Mouse (Mus musculus): Measurements from ENCODE around the gene Nup50. TPM values are rescaled to one million over a fixed set of nuclear protein-coding genes. Genes with fewer than 3 reads are reported as not detected.
A peak's percentile ranks its signal among the peaks of the same experiment; 100 is the strongest.

Nup50 gene
- total RNA-seq, 2 experiments from 2014 or later = 12.9 to 13.4 TPM

GRCm38 (mm10) chr15:84985516-84986160 is 62.4 kb downstream of the Nup50 start:
- DNase-seq = peak; percentile 39
- H3K4me3 ChIP-seq = peak overlapping the region; percentile 7; the same call in 1 of the 2 replicates
- H3K27ac ChIP-seq = no peak overlapping the region
- no peak for TF ChIP-seq CTCF (IDR thresholded peaks at IDR 0.05)
- intact Hi-C loops (cut with DNase I) = loop anchor here (5.0 to 10.0 kb wide), 2 partner anchors 63 to 791 kb away; partner anchors contain the start of genes Gm29666, Nup50 and Samm50

GRCm38 (mm10) chr15:84986171-84987019 is 63.2 kb downstream of the Nup50 start:
- Histone ChIP-seq H3K27ac (peak overlapping the region; percentile 95), H3K4me3 (peak overlapping the region; percentile 93)
- intact Hi-C loops (cut with DNase I) = loop anchor here (5.0 to 10.0 kb wide), 2 partner anchors 64 to 792 kb away; partner anchors contain the start of genes Gm29666, Nup50 and Samm50
- no peak for DNase-seq
- no peak for TF ChIP-seq CTCF (IDR thresholded peaks at IDR 0.05)

- peak overlapping the region; percentile 95 for H3K27ac ChIP-seq
- TF ChIP-seq CTCF (IDR thresholded peaks at IDR 0.05) = no peak
- peak overlapping the region; percentile 93 for H3K4me3 ChIP-seq
- intact Hi-C loops (cut with DNase I) = loop anchor here (5.0 to 10.0 kb wide), 2 partner anchors 65 to 792 kb away; partner anchors contain the start of genes Gm29666, Nup50 and Samm50
- no peak for DNase-seq
Measured at GRCm38 (mm10) chr15:84987020-84987815, 64.0 kb downstream of the Nup50 start.

GRCm38 (mm10) chr15:84987874-84988825 is 64.9 kb downstream of the Nup50 start, which contains the start of gene 5031439G07Rik:
Gene 5031439G07Rik, minus strand, starts transcription at chr15:84988551.
- intact Hi-C loops (cut with DNase I) = loop anchor here (5.0 to 10.0 kb wide), 2 partner anchors 66 to 793 kb away; partner anchors contain the start of genes Gm29666, Nup50 and Samm50
- Histone ChIP-seq H3K27ac (peak within 1 kb of the TSS; percentile 95), H3K4me3 (peak within 1 kb of the TSS; percentile 93)
- no peak for TF ChIP-seq CTCF (IDR thresholded peaks at IDR 0.05)
- peak; percentile 95 for DNase-seq

- no peak for TF ChIP-seq CTCF (IDR thresholded peaks at IDR 0.05)
- DNase-seq = no peak
- intact Hi-C loops (cut with DNase I) = loop anchor here (5.0 to 10.0 kb wide), 2 partner anchors 67 to 794 kb away; partner anchors contain the start of genes Gm29666, Nup50 and Samm50
- Histone ChIP-seq H3K4me3 (no peak overlapping the region), H3K27ac (peak overlapping the region; percentile 95; the same call in 1 of the 2 replicates)
Measured at GRCm38 (mm10) chr15:84989098-84989497, 65.9 kb downstream of the Nup50 start.

GRCm38 (mm10) chr15:84989771-84990170 is 66.6 kb downstream of the Nup50 start:
- intact Hi-C loops (cut with DNase I) = loop anchor here (5.0 to 10.0 kb wide), 3 partner anchors 67 to 795 kb away; partner anchors contain the start of genes Gm29666, Nup50, Phf21b and Samm50
- TF ChIP-seq CTCF (IDR thresholded peaks at IDR 0.05) = no peak
- Histone ChIP-seq H3K27ac (no peak overlapping the region), H3K4me3 (no peak overlapping the region)
- DNase-seq = no peak

Small RNA genes lying within 50 kb of the gene (microRNA-seq; reads per million reads assigned to microRNA genes)
- gene Mir1249 = 82.4 reads per million, percentile 41 among the genes with 10 or more reads in this experiment

Other genes with a start within 250 kb of the Nup50 start
- under 1 TPM in 1 of 2 experiments, not detected in 1; 0.25 TPM for gene Arhgap8, start 203.4 kb upstream of the Nup50 start, total RNA-seq (2021)
- gene Phf21b, start 67.4 kb upstream of the Nup50 start, total RNA-seq (2021) = under 1 TPM; 0.39 to 0.41 TPM
- gene Gm29666, start 3.4 kb upstream of the Nup50 start, total RNA-seq (2021) = under 1 TPM; 0.20 to 0.28 TPM
- 100 to 1,000 TPM in 1 of 2 experiments, 10 to 100 TPM in 1; 67.5 to 103 TPM for gene 5031439G07Rik, start 65.1 kb downstream of the Nup50 start, total RNA-seq (2021)
- gene Upk3a, start 93.7 kb downstream of the Nup50 start, total RNA-seq (2021) = not detected
- 1 to 10 TPM; 4.7 to 5.9 TPM for gene Fam118a, start 105.5 kb downstream of the Nup50 start, total RNA-seq (2021)
- not detected for gene Smc1b, start 208.6 kb downstream of the Nup50 start, total RNA-seq (2021)
- not detected for gene Ribc2, start 208.7 kb downstream of the Nup50 start, total RNA-seq (2021)

Measured in gastrocnemius, adult 2 months (tissue).